Mouse (Mus musculus): Measurements from ENCODE around the gene Memo1. TPM values are rescaled to one million over a fixed set of nuclear protein-coding genes. Genes with fewer than 3 reads are reported as not detected.

The Memo1 gene
- total RNA-seq, 2 experiments from 2014 or later, result 172 to 197 TPM

GRCm38 (mm10) chr17:74267415-74268180 is 27.7 kb downstream of the Memo1 start:
- ATAC-seq (replicated peaks; ENCODE audit: low FRiP score, low TSS enrichment, poor library complexity, severe bottlenecking), result peak; percentile 89

GRCm38 (mm10) chr17:74265636-74266035 is 29.7 kb downstream of the Memo1 start:
- ATAC-seq (replicated peaks; ENCODE audit: low FRiP score, low TSS enrichment, poor library complexity, severe bottlenecking), result no peak

GRCm38 (mm10) chr17:74265156-74265505 is 30.2 kb downstream of the Memo1 start:
- no peak for ATAC-seq (replicated peaks; ENCODE audit: low FRiP score, low TSS enrichment, poor library complexity, severe bottlenecking)

- no peak for ATAC-seq (replicated peaks; ENCODE audit: low FRiP score, low TSS enrichment, poor library complexity, severe bottlenecking)
Observed at GRCm38 (mm10) chr17:74264333-74265155, 30.8 kb downstream of the Memo1 start.

GRCm38 (mm10) chr17:74262415-74262814 is 32.9 kb downstream of the Memo1 start:
- no peak for ATAC-seq (replicated peaks; ENCODE audit: low FRiP score, low TSS enrichment, poor library complexity, severe bottlenecking)

- no peak for ATAC-seq (replicated peaks; ENCODE audit: low FRiP score, low TSS enrichment, poor library complexity, severe bottlenecking)
Observed at GRCm38 (mm10) chr17:74245284-74245683, 50.0 kb downstream of the Memo1 start.

GRCm38 (mm10) chr17:74242788-74243187 is 52.5 kb downstream of the Memo1 start:
- ATAC-seq (replicated peaks; ENCODE audit: low FRiP score, low TSS enrichment, poor library complexity, severe bottlenecking), result no peak

- ATAC-seq (replicated peaks; ENCODE audit: low FRiP score, low TSS enrichment, poor library complexity, severe bottlenecking), result 0 out of 2 replicates have a peak, but pooled peaks have one; percentile 18
Observed at GRCm38 (mm10) chr17:74240322-74240721, 55.0 kb downstream of the Memo1 start.

- peak; percentile 34; the same call in 1 of the 2 replicates for ATAC-seq (replicated peaks; ENCODE audit: low FRiP score, low TSS enrichment, poor library complexity, severe bottlenecking)
Observed at GRCm38 (mm10) chr17:74228131-74228759, 67.1 kb downstream of the Memo1 start.

- ATAC-seq (replicated peaks; ENCODE audit: low FRiP score, low TSS enrichment, poor library complexity, severe bottlenecking), result no peak
Observed at GRCm38 (mm10) chr17:74217304-74217703, 78.0 kb downstream of the Memo1 start.

GRCm38 (mm10) chr17:74212831-74213524 is 82.3 kb downstream of the Memo1 start:
- ATAC-seq (replicated peaks; ENCODE audit: low FRiP score, low TSS enrichment, poor library complexity, severe bottlenecking), result 0 out of 2 replicates have a peak, but pooled peaks have one; percentile 19

GRCm38 (mm10) chr17:74209143-74209908 is 86.0 kb downstream of the Memo1 start:
- no peak for ATAC-seq (replicated peaks; ENCODE audit: low FRiP score, low TSS enrichment, poor library complexity, severe bottlenecking)

- ATAC-seq (replicated peaks; ENCODE audit: low FRiP score, low TSS enrichment, poor library complexity, severe bottlenecking), result no peak
Observed at GRCm38 (mm10) chr17:74195943-74196342, 99.4 kb downstream of the Memo1 start.

GRCm38 (mm10) chr17:74194755-74195154 is 100.6 kb downstream of the Memo1 start:
- ATAC-seq (replicated peaks; ENCODE audit: low FRiP score, low TSS enrichment, poor library complexity, severe bottlenecking), result no peak

GRCm38 (mm10) chr17:74193463-74193862 is 101.9 kb downstream of the Memo1 start:
- no peak for ATAC-seq (replicated peaks; ENCODE audit: low FRiP score, low TSS enrichment, poor library complexity, severe bottlenecking)

- no peak for ATAC-seq (replicated peaks; ENCODE audit: low FRiP score, low TSS enrichment, poor library complexity, severe bottlenecking)
Observed at GRCm38 (mm10) chr17:74191446-74191845, 103.9 kb downstream of the Memo1 start.

GRCm38 (mm10) chr17:74186197-74186596 is 109.1 kb downstream of the Memo1 start:
- ATAC-seq (replicated peaks; ENCODE audit: low FRiP score, low TSS enrichment, poor library complexity, severe bottlenecking), result peak; percentile 59

- ATAC-seq (replicated peaks; ENCODE audit: low FRiP score, low TSS enrichment, poor library complexity, severe bottlenecking), result no peak
Observed at GRCm38 (mm10) chr17:74184739-74185138, 110.6 kb downstream of the Memo1 start.

GRCm38 (mm10) chr17:74180889-74181288 is 114.4 kb downstream of the Memo1 start:
- ATAC-seq (replicated peaks; ENCODE audit: low FRiP score, low TSS enrichment, poor library complexity, severe bottlenecking), result no peak
